Mouse (Mus musculus) G1E (cell line): Measurements from ENCODE around the gene Eng.

ENCODE experiments used
- CTCF ChIP-seq: IDR thresholded peaks from 2 replicates; pipeline ENCODE4 v1.5.1; 2012; ENCODE audit warnings: low read depth, low read length, inconsistent platforms, mixed read lengths
- GATA1 ChIP-seq: IDR thresholded peaks from 2 replicates; pipeline ENCODE4 v1.6.1; 2012; ENCODE audit warnings: borderline replicate concordance, low read length, inconsistent platforms, mixed read lengths
- POLR2AphosphoS5 ChIP-seq: IDR thresholded peaks from 2 replicates; pipeline ENCODE4 v1.6.1; 2012; ENCODE audit warnings: low read depth, low read length, inconsistent platforms; ENCODE audit not compliant: insufficient replicate concordance
- TAL1 ChIP-seq: conservative IDR thresholded peaks from 2 replicates; pipeline ENCODE4 v1.6.1; 2012; ENCODE audit warnings: low read depth, low read length, inconsistent platforms, mixed read lengths

- TF ChIP-seq CTCF (no peak), POLR2AphosphoS5 (no peak), GATA1 (no peak), TAL1 (no peak)
Observed at GRCm38 (mm10) chr2:32627266-32628043, 18.9 kb upstream of the Eng start.
